Comparison of ENCODE assay signal across 10 mouse cellular contexts in genomic region chr15:85603422-85603821, GRCm38 (mm10). TPM values are rescaled to one million over a fixed set of nuclear protein-coding genes. Genes with fewer than 3 reads are reported as not detected.
DNase-seq lines count a peak whose midpoint lies in the region; ATAC-seq lines count a peak whose summit lies in the region.
"Had no signal": no experiment of that assay in that cellular context is flagged by ENCODE, and none has a peak within 500 bp of the region (broad histone marks: within the 10 kb centered on the region; RNA-seq: fewer than 3 reads in every experiment).

No protein-coding gene starts in this region.

- H3K27me3 ChIP-seq in forebrain, embryonic 15.5 days, result no peaks in the 10 kb centered on the region

- no peak overlapping the region for H3K9ac ChIP-seq in forebrain, embryonic 15.5 days (replicated peaks)

- H3K27ac ChIP-seq in forebrain, embryonic 15.5 days (replicated peaks), result no peak overlapping the region

- ATAC-seq in forebrain, embryonic 15.5 days (replicated peaks), result no peak
- no peak for ATAC-seq in inflammation-experienced regulatory T-cells, adult 6 months

- no peaks in the 10 kb centered on the region for H3K9me3 ChIP-seq in forebrain, embryonic 15.5 days

- H3K4me3 ChIP-seq in forebrain, embryonic 15.5 days, result no peak overlapping the region

- H3K36me3 ChIP-seq in forebrain, embryonic 15.5 days, result no peaks in the 10 kb centered on the region

- no peaks in the 10 kb centered on the region for H3K4me1 ChIP-seq in forebrain, embryonic 15.5 days

- 50% methylated on average over 5 of the region's 5 CpGs for WGBS in forebrain, embryonic 15.5 days

- no peak overlapping the region for H3K4me2 ChIP-seq in forebrain, embryonic 15.5 days (replicated peaks)

- peak; percentile 68 for DNase-seq in adrenal gland, adult 2 months
- no peak for DNase-seq in adrenal gland, postnatal 4 days (ENCODE audit: low spot score in 2 of 2)
- peak; percentile 52 for DNase-seq in kidney, postnatal 14 days
- DNase-seq in kidney, postnatal 10 days, result no peak
- DNase-seq in heart, adult 9 months (ENCODE audit: low spot score in 2 of 2), result peak; percentile 71 to 82
- peak; percentile 80 for DNase-seq in lung, postnatal 36 days
- DNase-seq: cerebellum, adult 9-10 months had no signal

RNA-seq across cellular contexts. Expression of gene Wnt7b, which starts 21.1 kb away (rescaled TPM):
- 1 to 10 TPM in 1 of 2 experiments, under 1 TPM in 1; 0.86 to 1.2 TPM for total RNA-seq in adrenal gland, adult 2 months (2021)
- polyA plus RNA-seq in adrenal gland, adult 2 months (2012; rRNA removed), result 1.0 and 1.1 TPM in 2 replicates
- 1 to 10 TPM in 1 of 2 experiments, under 1 TPM in 1; 0.40 to 1.8 TPM for total RNA-seq in adrenal gland, postnatal 4 days (2021)
- polyA plus RNA-seq in forebrain, embryonic 15.5 days (2015; fragmentation: Nextera tagmentation; extraction: Ambion mirVana), result 132 and 133 TPM in 2 replicates
- not detected for polyA plus RNA-seq in inflammation-experienced regulatory T-cells, adult 6 months (2017; shearing (Covaris generic))
- polyA plus RNA-seq: small intestine, adult 2 months had no signal

Comparison
In these comparisons a context has a peak if more than half of its experiments do, and no peak if none do; other contexts are left out.
1. DNase-seq: peak in adrenal gland, adult 2 months (single experiment), kidney, postnatal 14 days (single experiment), heart, adult 9 months (2 of 2) and lung, postnatal 36 days (single experiment); none in adrenal gland, postnatal 4 days (0 of 2) and kidney, postnatal 10 days (single experiment).
2. RNA of gene Wnt7b, which starts 21.1 kb away (polyA plus RNA-seq): 132 to 133 TPM in forebrain, embryonic 15.5 days; 1.0 to 1.1 TPM in adrenal gland, adult 2 months and not detected in inflammation-experienced regulatory T-cells, adult 6 months; every median in the first group is over 10 times any median in the second.